Mouse (Mus musculus) myocyte (in vitro differentiated cells): ENCODE data around the gene Ube2d1.

ENCODE experiments used
- CEBPB ChIP-seq: IDR thresholded peaks from 2 replicates; pipeline ENCODE4 v1.6.1; 2011; ENCODE audit warnings: mild to moderate bottlenecking, moderate library complexity; ENCODE audit not compliant: poor library complexity, insufficient read depth, severe bottlenecking
- E2F4 ChIP-seq: IDR thresholded peaks from one replicate; pipeline ENCODE4 v1.6.1; 2011; ENCODE audit warnings: mild to moderate bottlenecking, control low read depth, moderate library complexity; ENCODE audit not compliant: insufficient read depth
- MAX ChIP-seq: IDR thresholded peaks from one replicate; pipeline ENCODE4 v1.6.1; 2011; ENCODE audit warnings: low read depth, mild to moderate bottlenecking, control low read depth
- MYOG ChIP-seq, 3 experiments: IDR thresholded peaks; one replicate each; pipeline ENCODE4 v1.6.1; 2011; ENCODE audit warnings: control low read depth in 2 of 3, low read depth in 2 of 3, mild to moderate bottlenecking in 2 of 3; ENCODE audit not compliant: insufficient read length in 2 of 3, control insufficient read depth in 1 of 3, insufficient read depth in 1 of 3
- POLR2A ChIP-seq: IDR thresholded peaks from one replicate; pipeline ENCODE4 v1.6.1; 2011; ENCODE audit warnings: low read depth, mild to moderate bottlenecking, control low read depth, moderate library complexity; ENCODE audit not compliant: insufficient read length
- POLR2AphosphoS2 ChIP-seq: IDR thresholded peaks from one replicate; pipeline ENCODE4 v1.6.1; 2011; ENCODE audit warnings: low read depth, control low read depth; ENCODE audit not compliant: insufficient read length
- TCF12 ChIP-seq: IDR thresholded peaks from one replicate; pipeline ENCODE4 v1.6.1; 2011; ENCODE audit warnings: mild to moderate bottlenecking, control low read depth; ENCODE audit not compliant: poor library complexity, insufficient read depth, severe bottlenecking
- USF1 ChIP-seq: IDR thresholded peaks from one replicate; pipeline ENCODE4 v1.6.1; 2011; ENCODE audit warnings: low read depth, mild to moderate bottlenecking, control low read depth, moderate library complexity

- no peak for TF ChIP-seq POLR2A
- no peak for TF ChIP-seq CEBPB
- no peak for TF ChIP-seq USF1
- peak; percentile 100 for TF ChIP-seq TCF12
- TF ChIP-seq POLR2AphosphoS2, result no peak
- no peak for TF ChIP-seq MAX
- TF ChIP-seq MYOG (IDR thresholded peaks at IDR 0.05; ENCODE audit: control insufficient read depth in 1 of 3, insufficient read depth in 1 of 3, insufficient read length in 2 of 3, low read depth in 2 of 3), result peak; percentile 91 to 100 (median 100)
- TF ChIP-seq E2F4, result no peak
Measured at GRCm38 (mm10) chr10:71292254-71292653, 7.2 kb upstream of the Ube2d1 start.
